Mouse (Mus musculus): Measurements from ENCODE around the gene Cfl2. TPM values are rescaled to one million over a fixed set of nuclear protein-coding genes. Genes with fewer than 3 reads are reported as not detected.
A peak's percentile ranks its signal among the peaks of the same experiment; 100 is the strongest.
"Not testable (repeated sequence)": the region's sequence is repeated elsewhere in the genome, so short reads cannot be mapped to it uniquely, and the experiment has no call there.

Cfl2 gene
- polyA plus RNA-seq, 1 experiment from 2014 or later: 270 TPM

GRCm38 (mm10) chr12:54835608-54836570 lies 26.8 kb downstream of the Cfl2 start:
- Histone ChIP-seq H3K4me3 (ENCODE audit: low read depth, low read length) (no peak overlapping the region), H3K27me3 (ENCODE audit: control insufficient read depth, insufficient read depth, low read length) (no peaks in the 10 kb centered on the region), H3K36me3 (ENCODE audit: control insufficient read depth, insufficient read depth, low read length) (no peaks in the 10 kb centered on the region), H3K9ac (ENCODE audit: low read length) (no peak overlapping the region), H3K9me3 (ENCODE audit: control insufficient read depth, low read length) (no peaks in the 10 kb centered on the region), H3K4me2 (ENCODE audit: low read depth, low read length, severe bottlenecking) (no peak overlapping the region), H3K4me1 (replicated peaks; ENCODE audit: control insufficient read depth, insufficient read depth, low read length) (0 out of 2 replicates have a peak, but pooled peaks cover 2% of the 10 kb centered on the region), H3K27ac (ENCODE audit: low read depth, low read length) (no peak overlapping the region)
- WGBS: 78% methylated on average over 18 of the region's 18 CpGs
- no peak for ATAC-seq (replicated peaks; ENCODE audit: low FRiP score)
- no peak for DNase-seq (ENCODE audit: low spot score)

- no peaks in the 10 kb centered on the region for H3K36me3 ChIP-seq (ENCODE audit: control insufficient read depth, insufficient read depth, low read length)
- ATAC-seq (replicated peaks; ENCODE audit: low FRiP score): peak; percentile 73; the same call in 1 of the 2 replicates
- 0 out of 2 replicates have a peak, but pooled peaks cover 2% of the 10 kb centered on the region for H3K4me1 ChIP-seq (replicated peaks; ENCODE audit: control insufficient read depth, insufficient read depth, low read length)
- 17% methylated on average over 11 of the region's 11 CpGs for WGBS
- no peaks in the 10 kb centered on the region for H3K27me3 ChIP-seq (ENCODE audit: control insufficient read depth, insufficient read depth, low read length)
- no peak overlapping the region for H3K9ac ChIP-seq (ENCODE audit: low read length)
- peak; percentile 83 for DNase-seq (ENCODE audit: low spot score)
- no peak overlapping the region for H3K27ac ChIP-seq (ENCODE audit: low read depth, low read length)
- peak overlapping the region; percentile 39 for H3K4me2 ChIP-seq (ENCODE audit: low read depth, low read length, severe bottlenecking)
- H3K9me3 ChIP-seq (ENCODE audit: control insufficient read depth, low read length): no peaks in the 10 kb centered on the region
- no peak overlapping the region for H3K4me3 ChIP-seq (ENCODE audit: low read depth, low read length)
Observed at GRCm38 (mm10) chr12:54834925-54835447, 27.7 kb downstream of the Cfl2 start.

- ATAC-seq (replicated peaks; ENCODE audit: low FRiP score): no peak
- DNase-seq (ENCODE audit: low spot score): no peak
- H3K27ac ChIP-seq (ENCODE audit: low read depth, low read length): no peak overlapping the region
- H3K9ac ChIP-seq (ENCODE audit: low read length): no peak overlapping the region
- H3K9me3 ChIP-seq (ENCODE audit: control insufficient read depth, low read length): no peaks in the 10 kb centered on the region
- H3K4me1 ChIP-seq (replicated peaks; ENCODE audit: control insufficient read depth, insufficient read depth, low read length): 0 out of 2 replicates have a peak, but pooled peaks cover 2% of the 10 kb centered on the region
- H3K4me3 ChIP-seq (ENCODE audit: low read depth, low read length): no peak overlapping the region
- H3K36me3 ChIP-seq (ENCODE audit: control insufficient read depth, insufficient read depth, low read length): no peaks in the 10 kb centered on the region
- H3K27me3 ChIP-seq (ENCODE audit: control insufficient read depth, insufficient read depth, low read length): no peaks in the 10 kb centered on the region
- H3K4me2 ChIP-seq (ENCODE audit: low read depth, low read length, severe bottlenecking): no peak overlapping the region
- WGBS: 74% methylated on average over 9 of the region's 9 CpGs
Observed at GRCm38 (mm10) chr12:54833856-54834399, 28.7 kb downstream of the Cfl2 start.

- not testable (repeated sequence) for H3K4me2 ChIP-seq (ENCODE audit: low read depth, low read length, severe bottlenecking); H3K36me3 ChIP-seq (ENCODE audit: control insufficient read depth, insufficient read depth, low read length); DNase-seq (ENCODE audit: low spot score); H3K4me1 ChIP-seq (replicated peaks; ENCODE audit: control insufficient read depth, insufficient read depth, low read length); H3K4me3 ChIP-seq (ENCODE audit: low read depth, low read length); H3K9me3 ChIP-seq (ENCODE audit: control insufficient read depth, low read length); H3K27me3 ChIP-seq (ENCODE audit: control insufficient read depth, insufficient read depth, low read length); H3K27ac ChIP-seq (ENCODE audit: low read depth, low read length); H3K9ac ChIP-seq (ENCODE audit: low read length); ATAC-seq (replicated peaks; ENCODE audit: low FRiP score)
- WGBS: 79% methylated on average over 1 of the region's 1 CpGs
Observed at GRCm38 (mm10) chr12:54831927-54832326, 30.8 kb downstream of the Cfl2 start.

GRCm38 (mm10) chr12:54830574-54830973 lies 32.1 kb downstream of the Cfl2 start:
- H3K9ac ChIP-seq (ENCODE audit: low read length): no peak overlapping the region
- H3K27ac ChIP-seq (ENCODE audit: low read depth, low read length): no peak overlapping the region
- H3K4me3 ChIP-seq (ENCODE audit: low read depth, low read length): no peak overlapping the region
- 0 out of 2 replicates have a peak, but pooled peaks have one; percentile 60 for ATAC-seq (replicated peaks; ENCODE audit: low FRiP score)
- H3K9me3 ChIP-seq (ENCODE audit: control insufficient read depth, low read length): no peaks in the 10 kb centered on the region
- DNase-seq (ENCODE audit: low spot score): peak; percentile 87
- 0 out of 2 replicates have a peak, but pooled peaks cover 2% of the 10 kb centered on the region for H3K4me1 ChIP-seq (replicated peaks; ENCODE audit: control insufficient read depth, insufficient read depth, low read length)
- H3K4me2 ChIP-seq (ENCODE audit: low read depth, low read length, severe bottlenecking): no peak overlapping the region
- H3K27me3 ChIP-seq (ENCODE audit: control insufficient read depth, insufficient read depth, low read length): no peaks in the 10 kb centered on the region
- 21% methylated on average over 6 of the region's 6 CpGs for WGBS
- H3K36me3 ChIP-seq (ENCODE audit: control insufficient read depth, insufficient read depth, low read length): no peaks in the 10 kb centered on the region

GRCm38 (mm10) chr12:54829876-54830275 lies 32.8 kb downstream of the Cfl2 start:
- DNase-seq (ENCODE audit: low spot score): no peak
- H3K4me1 ChIP-seq (replicated peaks; ENCODE audit: control insufficient read depth, insufficient read depth, low read length): 0 out of 2 replicates have a peak, but pooled peaks cover under 1% of the 10 kb centered on the region
- 64% methylated on average over 5 of the region's 5 CpGs for WGBS
- H3K4me2 ChIP-seq (ENCODE audit: low read depth, low read length, severe bottlenecking): no peak overlapping the region
- no peak overlapping the region for H3K9ac ChIP-seq (ENCODE audit: low read length)
- no peak overlapping the region for H3K4me3 ChIP-seq (ENCODE audit: low read depth, low read length)
- ATAC-seq (replicated peaks; ENCODE audit: low FRiP score): no peak
- H3K36me3 ChIP-seq (ENCODE audit: control insufficient read depth, insufficient read depth, low read length): no peaks in the 10 kb centered on the region
- H3K9me3 ChIP-seq (ENCODE audit: control insufficient read depth, low read length): no peaks in the 10 kb centered on the region
- H3K27me3 ChIP-seq (ENCODE audit: control insufficient read depth, insufficient read depth, low read length): no peaks in the 10 kb centered on the region
- no peak overlapping the region for H3K27ac ChIP-seq (ENCODE audit: low read depth, low read length)

- Histone ChIP-seq H3K4me1 (replicated peaks; ENCODE audit: control insufficient read depth, insufficient read depth, low read length) (no peaks in the 10 kb centered on the region), H3K9me3 (ENCODE audit: control insufficient read depth, low read length) (no peaks in the 10 kb centered on the region), H3K4me3 (ENCODE audit: low read depth, low read length) (no peak overlapping the region), H3K36me3 (ENCODE audit: control insufficient read depth, insufficient read depth, low read length) (no peaks in the 10 kb centered on the region), H3K27me3 (ENCODE audit: control insufficient read depth, insufficient read depth, low read length) (no peaks in the 10 kb centered on the region), H3K4me2 (ENCODE audit: low read depth, low read length, severe bottlenecking) (no peak overlapping the region), H3K9ac (ENCODE audit: low read length) (no peak overlapping the region), H3K27ac (ENCODE audit: low read depth, low read length) (no peak overlapping the region)
- 86% methylated on average over 1 of the region's 1 CpGs for WGBS
- no peak for DNase-seq (ENCODE audit: low spot score)
- no peak for ATAC-seq (replicated peaks; ENCODE audit: low FRiP score)
Observed at GRCm38 (mm10) chr12:54828043-54828442, 34.6 kb downstream of the Cfl2 start.

- Histone ChIP-seq H3K4me1 (replicated peaks; ENCODE audit: control insufficient read depth, insufficient read depth, low read length) (no peaks in the 10 kb centered on the region), H3K4me3 (ENCODE audit: low read depth, low read length) (no peak overlapping the region), H3K4me2 (ENCODE audit: low read depth, low read length, severe bottlenecking) (no peak overlapping the region), H3K27ac (ENCODE audit: low read depth, low read length) (no peak overlapping the region), H3K9me3 (ENCODE audit: control insufficient read depth, low read length) (no peaks in the 10 kb centered on the region), H3K9ac (ENCODE audit: low read length) (no peak overlapping the region), H3K27me3 (ENCODE audit: control insufficient read depth, insufficient read depth, low read length) (no peaks in the 10 kb centered on the region), H3K36me3 (ENCODE audit: control insufficient read depth, insufficient read depth, low read length) (no peaks in the 10 kb centered on the region)
- 96% methylated on average over 3 of the region's 3 CpGs for WGBS
- DNase-seq (ENCODE audit: low spot score) (no peak), ATAC-seq (replicated peaks; ENCODE audit: low FRiP score) (no peak)
Observed at GRCm38 (mm10) chr12:54825202-54825601, 37.5 kb downstream of the Cfl2 start.

All from forebrain, embryonic 11.5 days (tissue).